Mouse (Mus musculus): ENCODE data around the gene Fhdc1. TPM values are rescaled to one million over a fixed set of nuclear protein-coding genes. Genes with fewer than 3 reads are reported as not detected.
A peak's percentile ranks its signal among the peaks of the same experiment; 100 is the strongest.

Gene Fhdc1
- polyA plus RNA-seq, 1 experiment from 2014 or later: 1.9 TPM

DNA sequence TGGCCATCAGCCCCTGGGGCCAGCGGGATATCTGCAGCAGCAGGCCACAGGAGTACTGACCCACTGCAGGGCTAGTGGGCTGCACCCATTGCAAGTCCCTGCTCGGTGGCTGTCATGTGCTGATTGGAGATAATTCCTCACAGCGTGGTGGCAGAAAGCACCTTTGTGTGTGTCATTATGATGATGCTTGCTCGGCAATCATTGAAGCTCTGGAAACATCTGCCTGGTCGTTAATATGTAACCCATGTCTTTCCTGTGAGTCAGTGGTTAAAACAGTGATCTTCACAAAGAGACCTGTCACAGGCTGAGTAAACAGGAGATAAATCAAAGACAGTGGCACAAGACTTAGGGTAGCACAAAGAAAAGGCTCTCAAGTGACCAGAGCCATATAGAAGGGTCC, 67.3 kb downstream of the Fhdc1 start:
- Histone ChIP-seq H3K9me3 (no peaks in the 10 kb centered on the region), H3K27me3 (ENCODE audit: poor library complexity, severe bottlenecking) (no peaks in the 10 kb centered on the region), H3K27ac (0 out of 2 replicates have a peak overlapping the region, but pooled peaks have one; percentile 27), H3K4me3 (no peak overlapping the region), H3K4me1 (peaks cover 45% of the 10 kb centered on the region), H3K36me3 (replicated peaks) (no peaks in the 10 kb centered on the region)
- 77% methylated on average over 5 of the region's 5 CpGs for WGBS
- no peak for DNase-seq (ENCODE audit: extremely low spot score, low spot score)

DNA sequence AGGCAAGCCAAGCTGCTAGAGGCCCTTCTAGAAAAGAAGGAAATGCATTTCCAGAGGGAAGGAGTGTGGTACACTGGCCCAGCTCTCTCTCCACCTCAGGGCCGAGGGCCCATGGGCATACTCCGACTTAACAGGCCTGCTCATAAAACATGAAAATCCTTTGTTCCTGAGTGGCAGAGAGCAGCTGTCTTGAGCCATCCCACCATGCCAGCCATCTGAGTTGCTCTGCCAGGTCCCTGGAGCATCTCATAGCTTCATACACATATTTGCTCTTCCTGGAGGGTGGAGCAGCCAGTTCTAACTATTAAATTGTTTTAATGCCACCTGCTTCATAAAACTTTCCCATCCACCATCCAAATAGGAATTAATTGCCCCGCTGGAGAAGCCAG, 70.8 kb downstream of the Fhdc1 start:
- Histone ChIP-seq H3K36me3 (replicated peaks) (no peaks in the 10 kb centered on the region), H3K4me3 (no peak overlapping the region), H3K9me3 (no peaks in the 10 kb centered on the region), H3K27ac (peak overlapping the region; percentile 13; the same call in 1 of the 2 replicates), H3K4me1 (peaks cover 46% of the 10 kb centered on the region), H3K27me3 (ENCODE audit: poor library complexity, severe bottlenecking) (0 out of 2 replicates have a peak, but pooled peaks cover 3% of the 10 kb centered on the region)
- no peak for DNase-seq (ENCODE audit: extremely low spot score, low spot score)
- 86% methylated on average over 3 of the region's 3 CpGs for WGBS

GRCm38 (mm10) chr3:84408756-84409473, 71.3 kb downstream of the Fhdc1 start:
- no peak overlapping the region for H3K4me3 ChIP-seq
- 0 out of 2 replicates have a peak, but pooled peaks cover 8% of the 10 kb centered on the region for H3K27me3 ChIP-seq (ENCODE audit: poor library complexity, severe bottlenecking)
- no peaks in the 10 kb centered on the region for H3K9me3 ChIP-seq
- no peak for DNase-seq (ENCODE audit: extremely low spot score, low spot score)
- peaks cover 49% of the 10 kb centered on the region for H3K4me1 ChIP-seq
- no peaks in the 10 kb centered on the region for H3K36me3 ChIP-seq (replicated peaks)
- H3K27ac ChIP-seq: peak overlapping the region; percentile 13; the same call in 1 of the 2 replicates
- WGBS: 68% methylated on average over 13 of the region's 13 CpGs

DNA sequence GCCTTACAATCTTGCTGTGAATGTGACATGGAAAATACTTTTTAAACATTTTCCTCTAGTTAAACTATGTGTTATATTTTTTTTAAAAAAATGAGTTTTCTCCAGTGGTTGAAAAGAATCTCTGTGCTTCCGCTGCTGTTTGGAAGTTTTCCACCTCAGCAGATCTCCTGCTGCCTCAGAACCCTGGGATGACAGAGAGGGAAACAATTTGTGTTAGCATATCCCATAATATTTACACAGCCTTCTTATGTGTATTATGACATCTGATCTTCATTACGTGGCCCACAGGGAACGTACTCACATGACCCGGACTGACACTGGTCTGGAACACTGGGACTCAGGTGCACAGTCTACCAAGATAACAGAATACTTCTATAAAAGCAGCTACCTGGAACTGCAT, 74.7 kb downstream of the Fhdc1 start:
- 0 out of 2 replicates have a peak, but pooled peaks cover 10% of the 10 kb centered on the region for H3K27me3 ChIP-seq (ENCODE audit: poor library complexity, severe bottlenecking)
- H3K9me3 ChIP-seq: no peaks in the 10 kb centered on the region
- peaks cover 43% of the 10 kb centered on the region for H3K4me1 ChIP-seq
- H3K27ac ChIP-seq: no peak overlapping the region
- DNase-seq (ENCODE audit: extremely low spot score, low spot score): no peak
- 88% methylated on average over 4 of the region's 4 CpGs for WGBS
- H3K4me3 ChIP-seq: no peak overlapping the region
- H3K36me3 ChIP-seq (replicated peaks): no peaks in the 10 kb centered on the region

DNA sequence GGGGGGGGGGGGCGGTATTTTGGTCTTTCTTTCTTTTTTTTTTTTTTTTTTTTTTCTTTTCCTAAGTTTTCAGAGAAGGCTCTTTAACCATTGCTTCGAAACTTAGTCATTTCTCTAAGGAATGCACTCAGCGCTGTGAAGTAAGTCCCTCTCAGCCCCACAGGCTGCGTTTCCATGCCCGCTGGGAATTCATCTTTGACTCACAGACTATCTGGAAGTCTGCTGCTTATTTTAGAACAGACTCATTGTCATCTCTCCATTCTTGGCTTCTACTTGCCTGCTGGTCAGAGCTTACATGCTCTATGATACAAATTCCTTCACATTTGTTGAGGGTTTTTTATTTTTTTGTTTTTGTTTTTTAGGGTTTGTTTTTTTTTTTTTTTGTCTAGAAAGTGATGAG, 76.8 kb downstream of the Fhdc1 start:
- Histone ChIP-seq H3K4me1 (peaks cover 26% of the 10 kb centered on the region), H3K9me3 (no peaks in the 10 kb centered on the region), H3K36me3 (replicated peaks) (no peaks in the 10 kb centered on the region), H3K27ac (no peak overlapping the region), H3K4me3 (no peak overlapping the region), H3K27me3 (ENCODE audit: poor library complexity, severe bottlenecking) (0 out of 2 replicates have a peak, but pooled peaks cover 10% of the 10 kb centered on the region)
- DNase-seq (ENCODE audit: extremely low spot score, low spot score): no peak
- 53% methylated on average over 5 of the region's 5 CpGs for WGBS

GRCm38 (mm10) chr3:84402716-84403115, 77.5 kb downstream of the Fhdc1 start:
- Histone ChIP-seq H3K27me3 (ENCODE audit: poor library complexity, severe bottlenecking) (0 out of 2 replicates have a peak, but pooled peaks cover 10% of the 10 kb centered on the region), H3K36me3 (replicated peaks) (no peaks in the 10 kb centered on the region), H3K27ac (0 out of 2 replicates have a peak overlapping the region, but pooled peaks have one; percentile 20), H3K9me3 (no peaks in the 10 kb centered on the region), H3K4me1 (peaks cover 20% of the 10 kb centered on the region), H3K4me3 (no peak overlapping the region)
- 28% methylated on average over 2 of the region's 2 CpGs for WGBS
- DNase-seq (ENCODE audit: extremely low spot score, low spot score): no peak

GRCm38 (mm10) chr3:84397976-84398375, 82.3 kb downstream of the Fhdc1 start:
- DNase-seq (ENCODE audit: extremely low spot score, low spot score): no peak
- no peak overlapping the region for H3K4me3 ChIP-seq
- peaks cover 10% of the 10 kb centered on the region for H3K4me1 ChIP-seq
- no peak overlapping the region for H3K27ac ChIP-seq
- no peaks in the 10 kb centered on the region for H3K27me3 ChIP-seq (ENCODE audit: poor library complexity, severe bottlenecking)
- H3K9me3 ChIP-seq: no peaks in the 10 kb centered on the region
- H3K36me3 ChIP-seq (replicated peaks): no peaks in the 10 kb centered on the region
- 76% methylated on average over 4 of the region's 4 CpGs for WGBS

- Histone ChIP-seq H3K27me3 (ENCODE audit: poor library complexity, severe bottlenecking) (no peaks in the 10 kb centered on the region), H3K9me3 (no peaks in the 10 kb centered on the region), H3K4me1 (no peaks in the 10 kb centered on the region), H3K27ac (no peak overlapping the region), H3K36me3 (replicated peaks) (no peaks in the 10 kb centered on the region), H3K4me3 (no peak overlapping the region)
- 86% methylated on average over 2 of the region's 2 CpGs for whole genome bisulfite sequencing
- no peak for DNase-seq (ENCODE audit: extremely low spot score, low spot score)
Observed at GRCm38 (mm10) chr3:84396240-84396639, 84.0 kb downstream of the Fhdc1 start.

GRCm38 (mm10) chr3:84395840-84396239, 84.4 kb downstream of the Fhdc1 start:
- no peak for DNase-seq (ENCODE audit: extremely low spot score, low spot score)
- H3K27me3 ChIP-seq (ENCODE audit: poor library complexity, severe bottlenecking): no peaks in the 10 kb centered on the region
- no peak overlapping the region for H3K4me3 ChIP-seq
- H3K27ac ChIP-seq: no peak overlapping the region
- H3K9me3 ChIP-seq: no peaks in the 10 kb centered on the region
- H3K4me1 ChIP-seq: no peaks in the 10 kb centered on the region
- H3K36me3 ChIP-seq (replicated peaks): no peaks in the 10 kb centered on the region

DNA sequence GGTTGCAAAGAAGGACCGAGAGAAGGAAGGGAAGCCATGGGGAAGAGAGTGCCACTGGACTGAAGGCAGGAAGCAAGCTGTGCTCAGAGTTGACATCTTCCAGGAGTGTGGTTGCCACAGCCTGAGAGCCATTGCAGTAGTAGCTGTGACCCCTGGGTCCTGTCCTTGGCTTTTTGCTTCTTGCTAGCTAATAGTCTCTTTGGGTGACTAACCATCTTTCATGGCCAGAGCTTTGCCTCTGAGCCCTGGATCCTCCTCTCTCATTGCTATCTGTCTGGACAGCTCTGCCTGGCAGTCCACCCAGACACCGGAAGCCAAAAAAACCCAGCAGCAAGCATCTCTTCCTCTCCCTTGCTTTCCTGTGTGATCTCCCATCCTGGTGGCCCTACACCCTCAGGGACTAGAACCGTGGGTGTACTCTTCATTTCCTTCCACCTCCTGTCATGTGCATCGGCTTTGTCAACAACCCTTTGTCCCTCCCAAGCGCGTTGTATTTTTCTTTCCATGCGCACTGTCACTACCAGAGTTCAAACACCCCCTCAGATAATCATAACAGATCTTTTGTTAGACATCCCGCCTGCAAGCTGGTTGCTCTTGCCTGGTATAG, 85.3 kb downstream of the Fhdc1 start:
- Histone ChIP-seq H3K4me1 (no peaks in the 10 kb centered on the region), H3K9me3 (no peaks in the 10 kb centered on the region), H3K4me3 (no peak overlapping the region), H3K27me3 (ENCODE audit: poor library complexity, severe bottlenecking) (no peaks in the 10 kb centered on the region), H3K27ac (no peak overlapping the region), H3K36me3 (replicated peaks) (no peaks in the 10 kb centered on the region)
- no peak for DNase-seq (ENCODE audit: extremely low spot score, low spot score)
- WGBS: 85% methylated on average over 8 of the region's 8 CpGs

Other genes starting within 250 kb of the Fhdc1 start
- gene Trim2, start 173.6 kb downstream of the Fhdc1 start, polyA plus RNA-seq (2016; fragmentation: Nextera tagmentation; extraction: Ambion mirVana): 32.1 and 36.4 TPM in 2 replicates
- 32.0 and 34.8 TPM in 2 replicates for gene Arfip1, start 102.2 kb upstream of the Fhdc1 start, polyA plus RNA-seq (2016; fragmentation: Nextera tagmentation; extraction: Ambion mirVana)
- gene Tigd4, start 113.1 kb upstream of the Fhdc1 start, polyA plus RNA-seq (2016; fragmentation: Nextera tagmentation; extraction: Ambion mirVana): 0.06 TPM in 1 of 2 replicates, not detected in the other
- 0.18 and 0.27 TPM in 2 replicates for gene Tmem154, start 185.8 kb upstream of the Fhdc1 start, polyA plus RNA-seq (2016; fragmentation: Nextera tagmentation; extraction: Ambion mirVana)